8 mouse cellular contexts compared by ENCODE assay signal in the genomic region with DNA sequence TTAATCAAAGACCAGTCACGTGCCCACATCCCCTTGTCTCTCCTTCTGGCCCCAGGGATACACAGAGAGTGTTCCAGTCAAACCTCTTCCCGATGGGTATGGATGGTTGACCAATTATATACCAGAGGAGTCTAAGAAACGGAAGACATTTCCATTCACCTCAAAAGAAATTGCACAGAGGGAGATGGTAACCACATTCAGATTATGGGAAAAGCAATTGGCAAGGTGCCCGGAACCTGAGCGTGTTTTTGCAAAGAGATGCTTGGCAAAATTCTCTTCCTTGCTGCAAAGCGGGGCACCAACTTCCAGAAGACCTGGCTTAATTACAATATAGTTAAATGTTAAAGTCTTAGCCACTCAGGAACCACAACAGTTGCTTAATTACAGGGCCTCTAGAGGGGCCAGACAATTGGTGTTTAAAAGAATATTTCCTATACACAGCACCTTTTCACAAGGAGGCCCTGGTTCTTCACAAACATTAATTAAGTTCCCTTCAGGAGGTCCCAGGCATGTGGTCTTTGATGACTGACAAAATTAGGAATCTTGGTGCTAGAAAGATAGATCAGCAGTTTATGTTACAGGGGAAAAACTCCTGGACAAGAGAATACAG. TPM values are rescaled to one million over a fixed set of nuclear protein-coding genes. Genes with fewer than 3 reads are reported as not detected.
DNase-seq lines count a peak whose midpoint lies in the region; ATAC-seq and TF ChIP-seq lines count a peak whose summit lies in the region.

No protein-coding gene starts in this region.

- no peaks in the 10 kb centered on the region for H3K36me3 ChIP-seq in intestine, postnatal 0 days (ENCODE audit: control insufficient read depth, insufficient read depth)

- no peak for ATAC-seq in cerebellum, adult (ENCODE audit: insufficient number of reproducible peaks, low FRiP score, low TSS enrichment)
- ATAC-seq in intestine, postnatal 0 days = no peak

- no peak overlapping the region for H3K4me2 ChIP-seq in intestine, postnatal 0 days (replicated peaks; ENCODE audit: low read depth)

- H3K27ac ChIP-seq in intestine, postnatal 0 days (ENCODE audit: low read depth, low read length) = no peak overlapping the region

- no peaks in the 10 kb centered on the region for H3K27me3 ChIP-seq in intestine, postnatal 0 days (replicated peaks; ENCODE audit: control insufficient read depth, insufficient read depth, low read length)

- H3K4me1 ChIP-seq in intestine, postnatal 0 days (replicated peaks; ENCODE audit: control insufficient read depth, insufficient read depth, low read length) = no peaks in the 10 kb centered on the region

- WGBS in intestine, postnatal 0 days = 76% methylated on average over 6 of the region's 6 CpGs

- H3K9me3 ChIP-seq in intestine, postnatal 0 days (ENCODE audit: control insufficient read depth) = no peaks in the 10 kb centered on the region

- peak; percentile 6 for DNase-seq in cerebellum, adult 11 months
- peak; percentile 30 for DNase-seq in 3134 (ENCODE audit: extremely low read depth, insufficient read length, low spot score)
- DNase-seq in cerebellum, postnatal 36 days = peak; percentile 32 to 39
- peak; percentile 25 to 36 for DNase-seq in layer of hippocampus, postnatal 10 days (ENCODE audit: low spot score in 2 of 2)
- DNase-seq in thymus, postnatal 10 days (ENCODE audit: low spot score in 2 of 2) = no peak
- no peak for DNase-seq in ovary, postnatal 10 days (ENCODE audit: low spot score)

- H3K9ac ChIP-seq in intestine, postnatal 0 days (ENCODE audit: low read depth, low read length) = no peak overlapping the region

- no peak overlapping the region for H3K4me3 ChIP-seq in intestine, postnatal 0 days (ENCODE audit: low read depth, low read length)

- TF ChIP-seq CTCF in intestine, postnatal 0 days (IDR thresholded peaks at IDR 0.05; ENCODE audit: low read depth) = no peak

RNA-seq across cellular contexts. Expression of a gene that starts 59.1 kb away (rescaled TPM):
- total RNA-seq in layer of hippocampus, postnatal 10 days (2021) = 10 to 100 TPM; 52.2 to 52.9 TPM
- 6.4 and 6.7 TPM in 2 replicates for polyA plus RNA-seq in intestine, postnatal 0 days (2015; fragmentation: Nextera tagmentation; extraction: Ambion mirVana)

Comparison
In these comparisons a context has a peak if more than half of its experiments do, and no peak if none do; other contexts are left out.
1. DNase-seq: peak in cerebellum, adult 11 months (single experiment), 3134 (single experiment), cerebellum, postnatal 36 days (2 of 2) and layer of hippocampus, postnatal 10 days (2 of 2); none in thymus, postnatal 10 days (0 of 2) and ovary, postnatal 10 days (single experiment).